Mouse (Mus musculus) neutrophil, adult 5-6 weeks (primary cell): ENCODE measurements around the gene Ccdc153. TPM values are rescaled to one million over a fixed set of nuclear protein-coding genes. Genes with fewer than 3 reads are reported as not detected.

Experiments used
- ATAC-seq: fragments of 151-379, 151-347 bp; 2 replicates; pipeline ENCODE4 v1.8.0; 2017; ENCODE audit warnings: mild to moderate bottlenecking, moderate TSS enrichment; ENCODE audit not compliant: insufficient number of reproducible peaks, poor library complexity, low FRiP score, severe bottlenecking; ENCODE audit errors: extremely low read depth
- total RNA-seq: library from RNA; stranded (forward); fragments of 200-1000 nt; gene quantifications from 2 replicates; pipeline ENCODE4 v1.2.3, GENCODE M21; 2017

Gene Ccdc153
- total RNA-seq, 1 experiment from 2014 or later = not detected

- no peak for ATAC-seq
Observed at GRCm38 (mm10) chr9:44237128-44237527, 3.3 kb upstream of the Ccdc153 start.

GRCm38 (mm10) chr9:44238501-44239190 is 1.8 kb upstream of the Ccdc153 start:
- ATAC-seq = no peak

DNA sequence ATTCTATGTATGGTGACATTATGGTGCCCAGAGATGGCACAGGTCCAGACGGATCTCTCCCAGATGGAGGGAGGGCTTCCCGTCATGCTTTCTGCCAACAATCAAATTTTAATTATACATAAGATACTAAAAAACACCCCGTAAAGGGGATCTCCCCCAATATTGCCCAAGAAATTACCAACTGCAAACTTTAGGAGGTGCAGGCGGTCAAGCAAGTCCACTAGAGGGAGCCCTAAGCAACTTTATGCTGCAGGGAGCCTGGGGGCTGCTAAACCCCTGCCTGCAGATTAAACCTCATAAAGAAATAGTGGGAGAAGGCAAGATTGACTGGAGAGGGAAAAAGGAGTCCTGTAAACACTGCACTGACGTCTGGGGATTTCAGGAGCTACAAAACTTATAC is 1.0 kb upstream of the Ccdc153 start:
- ATAC-seq = peak; percentile 43; the same call in 1 of the 2 replicates

GRCm38 (mm10) chr9:44240911-44241310 is 435 bp downstream of the Ccdc153 start:
- no peak for ATAC-seq

DNA sequence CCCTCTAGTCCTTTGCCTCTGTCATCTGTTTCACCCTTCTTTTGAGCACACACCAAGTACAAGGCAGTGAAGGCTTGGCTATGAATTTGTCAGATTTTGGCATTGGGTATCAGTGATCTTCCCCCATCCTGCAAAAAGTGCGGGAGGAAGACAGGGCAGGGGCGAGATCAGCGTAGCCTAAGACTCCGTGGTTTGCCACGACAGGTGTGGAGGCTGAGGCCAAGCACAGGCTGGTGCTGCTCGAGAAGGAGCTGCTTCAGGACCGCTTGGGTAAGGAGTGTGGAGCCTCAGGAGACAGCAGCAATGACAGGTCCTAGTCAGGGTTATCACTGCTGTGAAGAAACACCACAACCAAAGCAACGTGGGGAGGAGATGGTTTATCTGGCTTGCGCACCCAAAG is 942 bp downstream of the Ccdc153 start:
- no peak for ATAC-seq

- no peak for ATAC-seq
Observed at GRCm38 (mm10) chr9:44243621-44244020, 3.1 kb downstream of the Ccdc153 start.

- ATAC-seq = no peak
Observed at GRCm38 (mm10) chr9:44247907-44248306, 7.4 kb downstream of the Ccdc153 start.

DNA sequence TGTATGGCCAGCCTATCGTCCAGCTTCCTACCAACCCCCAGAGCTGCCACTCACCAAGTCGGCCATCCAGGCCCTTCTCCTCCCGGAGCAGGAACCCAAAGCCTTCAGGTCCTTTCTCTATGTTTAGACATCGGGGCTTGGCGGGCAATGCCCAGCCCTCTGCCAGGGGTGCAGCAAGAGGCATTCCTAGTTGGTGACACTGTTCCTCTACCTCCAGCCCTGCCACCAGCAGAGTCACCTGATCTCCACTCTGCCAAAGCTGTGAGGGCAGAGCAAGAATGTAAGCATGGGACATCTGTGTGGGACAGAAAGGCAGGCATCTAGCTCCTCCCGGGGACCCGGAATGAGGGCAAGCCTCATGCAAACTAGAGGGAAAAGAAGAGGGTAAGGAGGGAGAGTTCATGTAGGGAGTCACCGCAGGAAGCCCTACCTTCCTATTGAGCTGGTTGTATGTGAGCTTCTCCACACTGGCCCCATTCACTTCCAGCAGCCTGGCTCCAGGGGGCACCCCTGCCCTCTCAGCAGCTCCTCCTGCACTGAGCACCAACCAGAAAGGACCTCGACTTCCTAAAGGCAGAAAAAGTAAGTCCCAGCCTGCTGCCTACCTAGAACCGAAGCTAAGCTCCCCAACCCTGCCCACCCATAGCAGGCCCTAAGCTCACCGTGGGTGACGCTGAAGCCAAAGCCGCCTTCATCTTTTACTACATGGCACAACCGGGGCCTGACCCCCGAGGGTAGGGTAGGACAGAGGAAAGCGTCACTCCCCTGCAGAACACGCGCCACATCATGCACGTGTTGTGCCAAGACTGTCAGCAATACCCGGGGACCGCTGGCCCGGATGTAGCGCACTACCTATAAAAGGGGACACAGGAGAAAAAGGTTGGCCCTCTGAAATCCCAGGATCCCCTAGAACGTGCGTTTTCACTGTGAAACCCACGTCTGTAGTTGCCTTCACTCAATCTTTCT is 9.0 kb downstream of the Ccdc153 start:
- ATAC-seq = peak; percentile 67; the same call in 1 of the 2 replicates

GRCm38 (mm10) chr9:44250445-44250844 is 10.0 kb downstream of the Ccdc153 start:
- no peak for ATAC-seq

DNA sequence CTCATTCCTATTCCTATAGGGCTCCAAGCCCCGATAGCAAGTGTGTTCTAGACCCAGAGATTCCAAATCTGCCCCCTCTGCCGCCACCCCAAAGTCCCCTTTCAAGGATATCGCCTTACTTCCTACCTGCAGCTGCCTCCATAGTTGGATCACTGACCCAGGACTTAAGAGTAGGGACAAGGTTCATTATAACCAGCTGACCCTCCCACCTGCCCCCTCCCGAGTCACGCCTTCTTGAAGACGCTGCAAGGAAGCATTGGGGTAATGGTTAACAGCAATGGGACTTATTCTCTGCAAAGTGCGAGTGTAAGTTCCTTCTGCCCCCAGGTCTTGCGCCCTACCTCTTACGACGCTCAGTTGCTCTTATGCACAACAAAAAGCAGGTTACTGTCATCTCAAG is 10.8 kb downstream of the Ccdc153 start, which contains the start of gene Pdzd3:
TSS of gene Pdzd3 (minus strand) at position 158 of the 400 bp plus-strand sequence.
- ATAC-seq = no peak

- ATAC-seq = no peak
Observed at GRCm38 (mm10) chr9:44253441-44253840, 13.0 kb downstream of the Ccdc153 start.

DNA sequence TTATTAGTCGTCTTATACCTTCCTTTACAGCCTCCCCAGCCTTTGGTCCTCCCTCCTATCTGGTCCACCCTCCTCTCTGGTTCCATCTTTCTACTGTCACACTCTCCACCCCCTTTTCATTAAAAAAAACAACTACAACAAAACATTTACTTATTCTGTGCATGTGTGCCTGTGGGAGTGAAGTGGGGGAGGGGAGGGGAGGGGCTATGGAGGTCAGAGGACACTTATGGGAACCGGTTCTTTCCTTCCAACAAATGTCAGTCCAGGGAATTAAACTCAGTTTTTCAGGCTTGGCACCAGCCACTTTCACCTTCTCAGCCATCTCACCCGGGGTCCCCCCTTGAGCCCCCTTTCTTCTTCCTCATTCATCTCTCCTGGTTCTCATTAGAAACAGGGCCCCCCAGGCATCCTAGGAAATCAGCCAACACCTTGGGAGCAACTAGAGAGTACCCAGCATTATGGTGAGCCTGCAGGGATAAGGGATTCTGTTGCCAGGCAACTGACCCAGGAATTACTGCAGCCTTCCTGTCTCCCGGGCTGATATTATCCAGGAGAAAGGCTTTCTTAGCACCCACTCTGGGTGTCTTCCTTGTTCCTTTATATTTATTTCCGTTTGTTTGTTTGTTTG is 14.1 kb downstream of the Ccdc153 start:
- ATAC-seq = no peak

- no peak for ATAC-seq
Observed at GRCm38 (mm10) chr9:44255136-44255521, 14.7 kb downstream of the Ccdc153 start.

DNA sequence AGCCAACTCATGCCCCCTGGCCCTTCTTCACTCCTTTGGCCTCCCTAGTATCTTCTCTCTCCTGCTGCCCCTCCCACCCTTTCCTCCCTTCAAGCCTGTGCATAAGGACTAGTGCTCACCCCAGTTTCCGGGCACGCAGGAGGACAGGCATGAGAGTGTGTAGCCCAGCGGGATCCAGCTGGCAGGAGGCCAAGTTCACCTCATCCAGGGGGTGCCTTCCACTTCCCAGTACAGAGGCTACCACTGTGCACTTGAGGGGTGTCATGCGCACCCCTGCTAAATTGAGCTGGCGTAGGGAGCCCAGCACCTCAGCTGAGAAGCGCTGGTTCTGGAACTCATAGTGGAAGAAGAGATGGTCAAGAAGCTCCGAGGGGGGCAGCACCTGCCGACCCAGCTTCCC is 15.7 kb downstream of the Ccdc153 start:
- no peak for ATAC-seq

- no peak for ATAC-seq
Observed at GRCm38 (mm10) chr9:44259014-44259413, 18.5 kb downstream of the Ccdc153 start.

DNA sequence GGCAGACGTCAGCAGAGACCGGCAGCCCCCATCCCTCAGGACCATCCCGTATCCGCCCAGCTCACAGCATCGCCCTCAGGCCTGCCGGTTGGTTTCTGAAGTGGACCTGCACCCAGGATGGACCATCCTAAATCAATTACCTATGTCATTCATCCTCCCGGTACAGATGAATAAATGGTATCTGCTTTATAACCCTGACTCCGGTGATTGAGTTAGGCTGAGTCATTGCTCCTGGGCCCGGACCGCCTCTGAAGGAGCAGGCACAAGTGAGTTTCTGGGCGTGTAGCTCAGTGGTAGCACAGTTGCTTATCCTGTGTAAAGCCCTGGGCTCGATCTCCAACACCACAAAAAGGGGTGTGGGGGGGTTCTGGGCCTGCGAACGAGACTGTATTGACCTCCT is 20.9 kb downstream of the Ccdc153 start:
- ATAC-seq = no peak

DNA sequence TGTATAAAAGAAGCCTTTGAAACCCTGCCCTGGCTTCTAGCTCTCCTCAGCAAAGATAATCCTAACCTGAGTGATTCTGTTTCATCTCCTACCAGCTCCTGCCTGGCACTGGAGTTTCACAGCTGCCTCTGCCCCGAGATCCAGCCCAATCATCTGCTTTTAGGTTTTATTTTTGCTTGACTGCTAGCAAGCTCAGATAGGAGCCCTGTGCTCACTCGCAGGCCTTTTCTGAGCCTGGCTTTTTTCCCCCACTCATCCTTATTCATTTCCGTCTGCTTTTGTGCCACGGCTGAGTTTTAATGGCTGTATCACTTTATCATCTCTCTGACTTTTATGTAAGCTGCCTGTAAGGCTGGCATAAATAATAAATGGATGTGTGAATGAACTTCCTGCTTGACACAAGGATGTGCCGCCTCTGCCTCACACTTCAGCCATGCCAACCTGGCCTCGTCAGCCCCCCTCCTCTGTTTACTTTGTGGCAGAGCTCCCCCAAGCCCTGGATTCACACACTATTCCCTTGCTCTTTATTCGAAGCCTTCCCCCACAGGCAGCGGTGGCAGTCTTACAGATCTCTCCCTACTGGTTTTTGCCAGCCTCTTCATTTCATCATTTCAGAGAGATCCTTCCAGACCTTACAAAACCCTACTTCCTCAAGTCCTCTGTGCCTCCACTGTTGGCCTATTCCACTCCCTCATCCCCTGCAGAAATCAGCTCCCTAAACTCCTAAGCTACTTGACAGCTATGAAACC is 26.2 kb downstream of the Ccdc153 start:
- ATAC-seq = no peak

GRCm38 (mm10) chr9:44267319-44268026 is 27.0 kb downstream of the Ccdc153 start:
- 0 out of 2 replicates have a peak, but pooled peaks have one; percentile 4 for ATAC-seq
